Mouse (Mus musculus) spleen, adult 12 weeks (tissue): ENCODE data around the gene Nckap5l.
"Not testable (repeated sequence)": the region's sequence is repeated elsewhere in the genome, so short reads cannot be mapped to it uniquely, and the experiment has no call there.

ENCODE experiments used
- DNase-seq: peaks from one replicate; pipeline ENCODE4 v3.0.0; 2022; ENCODE audit warnings: low spot score

The Nckap5l gene

GRCm38 (mm10) chr15:99393386-99394252 is 63.9 kb downstream of the Nckap5l start:
- no peak for DNase-seq

GRCm38 (mm10) chr15:99392486-99393385 is 64.8 kb downstream of the Nckap5l start, which contains the start of gene Tmbim6:
TSS of gene Tmbim6 (plus strand) at chr15:99392882.
- peak; percentile 96 for DNase-seq

DNA sequence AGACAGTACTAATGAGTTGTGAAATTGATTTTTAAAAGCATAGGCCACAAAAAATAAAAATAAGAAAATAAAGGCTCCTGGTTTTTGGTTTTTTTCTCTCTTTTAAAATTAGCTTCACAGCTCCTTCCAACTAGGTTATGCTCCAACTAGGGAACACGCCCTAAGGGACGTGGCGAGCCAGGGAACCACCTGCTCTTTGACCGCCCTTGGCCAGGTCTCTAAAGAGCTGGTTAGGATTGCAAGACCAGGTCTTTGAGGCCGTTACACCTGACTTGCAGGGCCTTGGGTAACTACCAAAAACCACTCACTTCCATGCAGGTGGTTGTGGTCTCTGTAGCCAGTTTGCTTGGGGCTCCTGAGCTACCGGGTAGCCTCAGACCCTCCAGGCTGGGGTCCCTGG is 65.6 kb downstream of the Nckap5l start:
- no peak for DNase-seq

GRCm38 (mm10) chr15:99390472-99391401 is 66.8 kb downstream of the Nckap5l start:
- no peak for DNase-seq

DNA sequence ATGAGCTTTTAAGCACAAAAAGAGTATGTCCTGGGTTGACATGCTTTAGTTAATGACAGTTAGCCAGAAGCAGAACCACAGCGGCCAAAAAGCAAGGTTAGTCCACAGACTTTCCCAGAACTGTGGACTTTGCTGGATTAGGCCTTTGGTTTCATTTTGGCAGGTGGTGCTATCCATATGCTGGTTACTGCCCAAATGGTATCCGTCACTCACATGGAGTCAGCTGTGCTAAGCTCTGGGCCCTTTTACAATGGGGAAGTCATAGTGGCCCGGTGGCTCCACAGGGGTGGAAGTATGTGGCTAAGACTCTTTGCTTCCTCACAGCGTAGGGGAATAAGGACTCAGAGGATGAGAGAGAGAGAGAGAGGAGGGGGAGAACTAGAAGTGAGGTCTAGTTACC is 69.6 kb downstream of the Nckap5l start:
- DNase-seq, result no peak

GRCm38 (mm10) chr15:99386796-99387195 is 70.8 kb downstream of the Nckap5l start:
- no peak for DNase-seq

DNA sequence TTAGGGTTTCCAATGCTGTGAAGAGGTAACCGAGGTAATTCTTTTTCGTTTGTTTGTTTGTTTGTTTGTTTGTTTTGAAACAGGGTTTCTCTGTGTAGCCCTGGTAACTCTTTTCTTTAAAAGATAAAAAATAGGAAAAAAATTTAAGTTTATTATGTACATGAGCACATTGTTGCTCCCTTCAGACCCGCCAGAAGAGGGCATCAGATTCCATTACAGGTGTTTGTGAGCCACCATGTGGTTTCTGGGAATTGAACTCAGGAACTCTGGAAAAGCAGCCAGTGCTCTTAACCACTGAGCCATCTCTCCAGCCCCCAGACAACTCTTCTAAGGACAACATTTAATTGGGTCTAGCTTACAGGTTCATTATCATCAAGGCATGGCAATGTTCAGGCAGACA is 71.4 kb downstream of the Nckap5l start:
- not testable (repeated sequence) for DNase-seq

GRCm38 (mm10) chr15:99384071-99384470 is 73.5 kb downstream of the Nckap5l start:
- DNase-seq, result no peak

DNA sequence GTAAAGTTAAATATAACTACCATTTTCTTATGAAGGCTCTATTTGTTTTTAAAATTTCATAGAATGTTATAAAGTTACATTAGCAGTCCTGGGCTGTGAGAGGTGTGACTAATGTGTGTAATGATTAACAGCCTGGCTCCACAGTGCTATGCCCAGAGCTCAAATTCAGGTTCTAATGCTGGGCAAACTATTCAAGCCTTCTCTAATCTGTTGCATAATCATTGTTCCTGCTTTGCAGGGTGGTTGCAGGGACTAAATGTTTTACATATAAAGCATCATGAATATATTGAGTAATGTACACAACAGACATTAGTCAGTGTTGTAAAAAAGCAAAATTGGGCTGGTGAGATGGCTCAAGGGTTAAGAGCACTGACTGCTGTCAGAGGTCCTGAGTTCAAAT is 74.7 kb downstream of the Nckap5l start:
- no peak for DNase-seq

DNA sequence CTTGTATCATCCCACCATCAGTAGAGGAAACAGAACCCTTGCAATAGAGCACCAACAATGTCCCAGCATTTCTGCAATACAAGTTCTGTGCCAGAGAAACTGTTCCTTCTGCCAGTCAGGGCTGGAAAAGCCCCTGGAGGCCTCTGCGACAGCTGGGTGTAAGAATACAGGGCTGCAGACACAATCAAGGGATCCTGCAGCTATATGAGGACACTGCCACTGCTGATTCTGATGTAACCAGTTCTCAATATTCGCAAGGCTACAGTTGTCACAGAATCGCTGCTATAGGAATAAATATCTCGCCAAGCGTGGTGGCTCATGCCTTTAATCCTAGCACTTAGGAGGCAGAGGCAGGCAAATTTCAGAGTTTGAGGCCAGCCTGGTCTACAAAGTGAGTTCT is 81.3 kb downstream of the Nckap5l start:
- no peak for DNase-seq

- DNase-seq, result no peak
Observed at GRCm38 (mm10) chr15:99375581-99375980, 82.0 kb downstream of the Nckap5l start.

- DNase-seq, result no peak
Observed at GRCm38 (mm10) chr15:99375036-99375435, 82.5 kb downstream of the Nckap5l start.

- DNase-seq, result no peak
Observed at GRCm38 (mm10) chr15:99372761-99373160, 84.8 kb downstream of the Nckap5l start.
